ENCODE assay signal across 13 mouse cellular contexts in genomic region chr7:96773585-96774225, GRCm38 (mm10).
DNase-seq lines count a peak whose midpoint lies in the region; ATAC-seq and TF ChIP-seq lines count a peak whose summit lies in the region.
"Had no signal": no experiment of that assay in that cellular context is flagged by ENCODE, and none has a peak within 500 bp of the region (broad histone marks: within the 10 kb centered on the region; RNA-seq: fewer than 3 reads in every experiment).

No protein-coding gene starts in this region.

- ATAC-seq in forebrain, postnatal 0 days = peak; percentile 60
- ATAC-seq: midbrain, embryonic 15.5 days had no signal

- H3K4me2 ChIP-seq in forebrain, postnatal 0 days (ENCODE audit: low read depth) = no peak overlapping the region
- H3K4me2 ChIP-seq: liver, embryonic 11.5 days; midbrain, embryonic 15.5 days had no signal

- H3K9ac ChIP-seq in forebrain, postnatal 0 days = no peak overlapping the region
- H3K9ac ChIP-seq: midbrain, embryonic 15.5 days had no signal

- TF ChIP-seq CTCF in forebrain, postnatal 0 days (IDR thresholded peaks at IDR 0.05; ENCODE audit: low read depth) = no peak

- H3K27ac ChIP-seq in forebrain, postnatal 0 days (ENCODE audit: low read depth, low read length) = peak overlapping the region; percentile 40; the same call in 1 of the 2 replicates
- H3K27ac ChIP-seq: midbrain, embryonic 15.5 days had no signal

- H3K27me3 ChIP-seq in forebrain, postnatal 0 days (ENCODE audit: insufficient read depth, low read length) = no peaks in the 10 kb centered on the region
- H3K27me3 ChIP-seq: midbrain, embryonic 15.5 days had no signal

- intact Hi-C loops in left cerebral cortex, postnatal 14 days (cut with DNase I) = no loop called here

- H3K9me3 ChIP-seq in forebrain, postnatal 0 days (ENCODE audit: low read length) = no peaks in the 10 kb centered on the region
- H3K9me3 ChIP-seq: midbrain, embryonic 15.5 days had no signal

- no peak overlapping the region for H3K4me3 ChIP-seq in forebrain, postnatal 0 days (ENCODE audit: low read depth, low read length)
- H3K4me3 ChIP-seq: midbrain, embryonic 15.5 days had no signal

- peak; percentile 36 to 49 for DNase-seq in left cerebral cortex, adult 18-20 months (ENCODE audit: low spot score in 2 of 2)
- no peak for DNase-seq in left cerebral cortex, postnatal 14 days (ENCODE audit: low spot score in 2 of 2)
- peak; percentile 72 for DNase-seq in brain, adult 2 months (ENCODE audit: low read depth, low spot score)
- peak; percentile 45 for DNase-seq in cerebellum, adult 9-10 months
- no peak for DNase-seq in forebrain, postnatal 0 days
- DNase-seq in spleen, postnatal 36 days (ENCODE audit: low spot score in 2 of 2) = no peak
- DNase-seq in adrenal gland, adult 8-10 months = no peak
- DNase-seq: gastrocnemius, postnatal 25 days; kidney, adult 11 months; retina, postnatal 1 day; thymus, postnatal 36 days had no signal

- H3K36me3 ChIP-seq in forebrain, postnatal 0 days (ENCODE audit: insufficient read depth) = peaks cover 8% of the 10 kb centered on the region

- 74% methylated on average over 17 of the region's 17 CpGs for WGBS in forebrain, postnatal 0 days

- H3K4me1 ChIP-seq in forebrain, postnatal 0 days (ENCODE audit: insufficient read depth) = no peaks in the 10 kb centered on the region
- H3K4me1 ChIP-seq: midbrain, embryonic 15.5 days had no signal

Comparison
In these comparisons a context has a peak if more than half of its experiments do, and no peak if none do; other contexts are left out.
1. DNase-seq: peak in left cerebral cortex, adult 18-20 months (2 of 2), brain, adult 2 months (single experiment) and cerebellum, adult 9-10 months (single experiment); none in left cerebral cortex, postnatal 14 days (0 of 2), forebrain, postnatal 0 days (single experiment), spleen, postnatal 36 days (0 of 2) and adrenal gland, adult 8-10 months (single experiment).